Mouse (Mus musculus): ENCODE results near the gene Zfp850. TPM values are rescaled to one million over a fixed set of nuclear protein-coding genes. Genes with fewer than 3 reads are reported as not detected.

Zfp850 gene
- polyA plus RNA-seq (2021; fragmentation: Nextera tagmentation): 0.75 and 1.2 TPM in 2 replicates
- long read RNA-seq, experiment 1, full-length matches to known transcripts: 17 of 31 reads
- long read RNA-seq, experiment 1, partial matches to known transcripts: 0 of 31 reads
- long read RNA-seq, experiment 1, other reads (novel, unspliced or antisense): 14 of 31 reads
- long read RNA-seq, experiment 2, partial matches to known transcripts: 0 of 9 reads
- long read RNA-seq, experiment 2, other reads (novel, unspliced or antisense): 9 of 9 reads

DNA sequence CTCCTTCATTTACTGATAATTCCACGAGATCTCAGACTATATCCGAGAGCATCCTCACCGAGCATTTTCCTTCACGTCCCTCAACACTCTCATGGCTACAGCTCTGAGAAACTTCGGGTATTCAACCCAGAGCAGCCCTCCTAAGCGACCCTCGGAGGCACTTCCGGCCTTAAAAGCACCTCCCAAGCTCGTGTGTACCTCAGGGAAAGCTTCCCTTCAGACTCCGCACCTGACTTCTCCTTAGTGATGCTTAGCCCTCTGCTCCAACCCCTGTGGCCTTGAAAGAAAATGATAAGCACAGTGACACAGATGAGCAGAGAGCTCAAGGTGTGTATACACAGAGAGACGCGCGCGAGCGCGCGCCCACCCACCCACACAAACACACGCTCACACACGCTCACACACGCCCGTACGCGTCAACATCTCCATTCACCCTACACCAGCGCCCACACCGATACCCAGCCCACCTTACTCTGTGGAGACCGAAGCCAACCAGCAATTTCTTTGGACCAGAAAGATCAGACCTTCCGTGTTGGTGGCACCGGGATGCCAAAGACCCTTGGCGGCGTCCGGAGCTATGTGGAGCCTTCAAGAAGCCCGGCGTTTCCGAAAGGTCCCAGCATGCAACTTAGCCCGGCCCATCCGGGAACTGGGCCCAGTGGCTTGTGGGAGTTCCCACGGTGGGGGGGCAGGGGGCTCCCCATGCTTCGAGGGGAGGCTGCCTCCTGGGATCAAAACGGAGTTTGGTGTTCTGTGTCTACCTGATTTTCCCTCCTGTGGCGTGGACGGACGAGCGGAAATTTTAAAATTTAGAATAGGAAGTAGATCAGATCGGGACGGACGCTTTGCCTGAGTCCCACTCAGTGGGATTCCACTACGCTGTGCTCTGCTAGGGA, at the start of gene Zfp850:
Zfp850 (minus strand) TSS at position 567 of the 896 bp plus-strand sequence.

DNA sequence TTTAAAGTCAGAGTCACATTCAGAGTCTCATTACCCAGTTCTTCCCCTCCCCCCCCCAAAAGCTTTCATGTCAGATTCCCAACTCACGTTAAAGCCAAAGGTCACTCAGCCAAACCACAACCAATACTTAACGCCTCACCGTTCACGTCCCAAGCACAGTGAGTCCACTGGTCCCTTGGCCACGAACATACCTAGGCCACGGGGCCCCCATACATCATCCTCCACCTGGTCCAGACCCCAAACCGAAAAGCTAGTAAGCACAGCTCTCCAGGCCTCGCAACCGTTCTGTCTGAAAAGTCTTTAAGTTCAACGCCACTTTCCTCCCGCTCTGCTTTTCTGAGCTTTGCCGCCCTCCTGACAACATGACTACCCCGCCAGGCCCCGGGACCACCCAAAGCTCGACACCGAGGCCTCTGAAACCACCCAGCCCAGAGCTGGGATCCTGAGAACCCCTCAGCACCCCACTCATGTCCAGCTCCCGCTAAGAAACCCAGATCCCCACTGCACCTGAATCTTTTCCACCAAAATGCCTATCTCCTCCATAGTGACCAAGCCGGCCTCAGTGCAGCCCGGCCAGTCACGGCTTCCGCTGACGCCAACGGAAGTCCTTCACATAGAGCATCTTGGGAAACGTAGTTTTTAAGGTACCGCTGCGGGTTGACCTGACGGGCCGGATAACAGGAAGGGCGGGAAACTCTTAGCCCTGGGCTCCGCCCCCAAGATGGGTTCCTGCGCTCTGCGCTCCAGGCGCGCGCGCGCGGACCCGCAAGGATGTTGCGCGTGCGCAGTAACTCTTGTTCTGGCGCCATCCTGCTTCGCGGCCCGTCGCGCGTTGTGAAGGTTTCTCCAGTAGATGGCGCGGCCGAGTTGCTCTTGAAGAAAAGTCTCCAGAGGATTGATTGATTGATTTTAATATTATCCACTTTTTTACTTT, 35.8 kb upstream of the Zfp850 start, which contains the start of gene Psmc4:
Psmc4 (minus strand) TSS at position 626 of the 934 bp plus-strand sequence.

DNA sequence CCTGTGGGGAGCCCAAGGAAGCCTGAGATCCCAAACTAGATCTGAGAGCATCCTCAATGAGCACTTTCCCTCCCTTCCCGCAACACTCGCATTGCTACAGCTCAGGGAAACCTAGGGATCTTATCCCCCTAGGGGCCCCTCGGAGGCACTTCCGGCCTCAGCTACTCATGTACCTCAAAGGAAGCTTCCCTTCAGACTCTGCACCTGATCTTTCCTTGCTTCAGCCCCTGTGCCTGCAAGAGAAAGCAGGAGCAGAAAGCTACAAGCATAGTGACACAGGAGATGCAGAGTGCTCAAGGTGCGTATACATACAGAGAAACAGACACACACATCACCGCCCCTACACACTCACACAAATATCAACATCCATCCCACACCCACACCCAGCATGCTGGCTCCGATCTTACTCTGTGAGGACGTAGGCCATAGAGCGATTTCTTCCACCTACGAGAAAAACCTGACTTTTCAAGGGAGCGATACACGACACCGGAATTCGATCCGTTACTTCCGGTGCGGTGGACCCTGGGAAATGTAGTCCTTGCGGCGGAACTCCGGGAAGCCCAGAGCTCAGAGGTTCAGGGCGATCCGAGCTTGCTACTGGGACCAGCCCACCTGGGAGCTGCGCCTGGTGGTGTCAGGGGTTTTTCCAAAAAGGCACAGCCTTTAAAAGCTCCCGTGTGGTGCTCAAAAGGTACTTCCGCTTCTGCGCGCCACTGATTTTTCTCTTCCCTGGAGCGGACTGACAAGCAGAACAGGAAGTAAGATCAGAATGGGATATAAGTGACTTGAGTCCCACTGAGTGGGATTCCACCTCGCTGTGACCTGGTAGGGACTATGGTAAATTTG, 35.0 kb downstream of the Zfp850 start, which contains the start of gene Zfp780b:
Zfp780b (minus strand) TSS at position 489 of the 846 bp plus-strand sequence.

Other genes starting within 250 kb of the Zfp850 start
- 0.23 and 1.1 TPM in 2 replicates for gene Zfp626, start 206.9 kb downstream of the Zfp850 start, polyA plus RNA-seq (2021; fragmentation: Nextera tagmentation)
- gene Zfp59, start 175.5 kb downstream of the Zfp850 start, polyA plus RNA-seq (2021; fragmentation: Nextera tagmentation): 2.5 and 3.3 TPM in 2 replicates
- 0.21 and 0.37 TPM in 2 replicates for gene Zfp607a, start 156.6 kb downstream of the Zfp850 start, polyA plus RNA-seq (2021; fragmentation: Nextera tagmentation)
- gene Zfp974, start 84.7 kb downstream of the Zfp850 start, polyA plus RNA-seq (2021; fragmentation: Nextera tagmentation): 2.3 and 3.1 TPM in 2 replicates
- 15.8 and 26.6 TPM in 2 replicates for gene Zfp780b, start 34.9 kb downstream of the Zfp850 start, polyA plus RNA-seq (2021; fragmentation: Nextera tagmentation)
- gene Psmc4, start 36.0 kb upstream of the Zfp850 start, polyA plus RNA-seq (2021; fragmentation: Nextera tagmentation): 225 and 261 TPM in 2 replicates
- 0.11 and 0.13 TPM in 2 replicates for gene Fcgbp, start 57.1 kb upstream of the Zfp850 start, polyA plus RNA-seq (2021; fragmentation: Nextera tagmentation)
- gene 9530053A07Rik, start 115.4 kb upstream of the Zfp850 start, polyA plus RNA-seq (2021; fragmentation: Nextera tagmentation): 0.04 TPM in 1 of 2 replicates, not detected in the other
- 11.2 and 18.6 TPM in 2 replicates for gene Fbl, start 155.6 kb upstream of the Zfp850 start, polyA plus RNA-seq (2021; fragmentation: Nextera tagmentation)
- 8.2 and 18.6 TPM in 2 replicates for gene Dyrk1b, start 165.4 kb upstream of the Zfp850 start, polyA plus RNA-seq (2021; fragmentation: Nextera tagmentation)

Data from left cerebral cortex, adult 6 months (tissue).